Mouse (Mus musculus) C2C12 (cell line): ENCODE measurements around the gene Sept1.

Experiments used
- CTCF ChIP-seq: IDR thresholded peaks from one replicate; pipeline ENCODE4 v1.5.1; 2011; ENCODE audit not compliant: control insufficient read depth, insufficient read depth, insufficient read length
- FOSL1 ChIP-seq: IDR thresholded peaks from one replicate; pipeline ENCODE4 v1.8.0; 2011; ENCODE audit warnings: mild to moderate bottlenecking, low read length; ENCODE audit not compliant: poor library complexity, insufficient read depth, severe bottlenecking
- MAX ChIP-seq: IDR thresholded peaks from one replicate; pipeline ENCODE4 v1.6.1; 2011; ENCODE audit warnings: mild to moderate bottlenecking, control low read depth
- MYOD1 ChIP-seq: IDR thresholded peaks from one replicate; pipeline ENCODE4 v1.6.1; 2011; ENCODE audit warnings: low read depth; ENCODE audit not compliant: control insufficient read depth, insufficient read length
- MYOG ChIP-seq: IDR thresholded peaks from one replicate; pipeline ENCODE4 v1.6.1; 2011; ENCODE audit not compliant: control insufficient read depth, insufficient read length; ENCODE audit errors: extremely low read depth
- USF1 ChIP-seq: IDR thresholded peaks from one replicate; pipeline ENCODE4 v1.6.1; 2011; ENCODE audit warnings: low read depth, mild to moderate bottlenecking, control low read depth, moderate library complexity

DNA sequence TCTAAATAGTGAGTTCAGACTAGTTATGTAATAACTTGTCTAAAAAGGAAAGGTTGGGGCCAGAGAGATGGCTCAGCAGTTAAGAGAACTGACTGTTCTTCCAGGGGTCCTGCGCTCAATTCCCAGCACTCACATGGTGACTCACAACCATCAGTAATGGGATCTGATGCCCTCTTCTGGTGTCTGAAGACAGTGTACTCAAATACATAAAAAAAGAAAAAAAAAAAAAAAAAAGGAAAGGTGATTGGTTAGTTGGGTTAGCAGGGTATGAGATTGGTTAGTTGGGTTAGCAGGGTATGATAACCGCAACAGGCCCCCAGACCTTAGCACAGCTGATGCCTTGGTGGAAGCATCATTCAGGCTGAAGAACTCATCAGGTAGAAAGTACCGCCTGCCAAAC, 30.6 kb upstream of the Sept1 start:
- no peak for TF ChIP-seq USF1
- TF ChIP-seq MYOD1: no peak
- TF ChIP-seq CTCF: no peak
- no peak for TF ChIP-seq FOSL1
- no peak for TF ChIP-seq MYOG
- no peak for TF ChIP-seq MAX
